Mouse (Mus musculus) limb, embryonic 10.5 days (tissue): ENCODE measurements at regions not wholly inside any gene's neighbourhood (a gene's known extent, or its start where the extent isn't known, plus 50 kb on each side); places are given as distances from the start of the nearest gene placed in this dataset.

ENCODE experiments used
- DNase-seq: peaks from one replicate; pipeline ENCODE4 v3.0.0-alpha.2; 2017; ENCODE audit warnings: low spot score
- H3K27ac ChIP-seq: fragments of 300-500 bp; sonication (generic); 2 replicates; pipeline ENCODE4 v1.5.1; 2016; ENCODE audit warnings: mild to moderate bottlenecking
- H3K27me3 ChIP-seq: fragments of 300-500 bp; sonication (generic); 2 replicates; pipeline ENCODE4 v1.6.1; 2016; ENCODE audit warnings: low read depth, mild to moderate bottlenecking; ENCODE audit not compliant: poor library complexity, severe bottlenecking
- H3K36me3 ChIP-seq: fragments of 300-500 bp; sonication (generic); 2 replicates; pipeline ENCODE4 v1.6.1; 2016; ENCODE audit warnings: mild to moderate bottlenecking, moderate library complexity
- H3K4me1 ChIP-seq: fragments of 300-500 bp; sonication (generic); 2 replicates; pipeline ENCODE4 v1.6.1; 2016
- H3K4me3 ChIP-seq: fragments of 300-500 bp; sonication (generic); 2 replicates; pipeline ENCODE4 v1.5.1; 2016; ENCODE audit warnings: mild to moderate bottlenecking, moderate library complexity
- H3K9me3 ChIP-seq: fragments of 300-500 bp; sonication (generic); replicated peaks from 2 replicates; pipeline ENCODE4 v1.6.1; 2016; ENCODE audit warnings: mild to moderate bottlenecking
- WGBS: fragments of 180-500 bp; shearing (Covaris S2); methylation state at CpG from one replicate; pipeline ENCODE4 v1.1.7; 2016; 5-methylcytosine and 5-hydroxymethylcytosine counted together

- 86% methylated on average over 12 of the region's 12 CpGs for WGBS
- no peaks in the 10 kb centered on the region for H3K9me3 ChIP-seq
- no peak overlapping the region for H3K4me3 ChIP-seq
- H3K27me3 ChIP-seq = no peaks in the 10 kb centered on the region
- H3K36me3 ChIP-seq = no peaks in the 10 kb centered on the region
- no peaks in the 10 kb centered on the region for H3K4me1 ChIP-seq
- no peak overlapping the region for H3K27ac ChIP-seq
- DNase-seq = no peak
These were observed 229.1 kb upstream of the Jade1 start for GRCm38 (mm10) chr3:41326211-41327104.

GRCm38 (mm10) chr3:41321808-41322207, 233.7 kb upstream of the Jade1 start:
- no peak for DNase-seq
- Histone ChIP-seq H3K4me1 (peaks cover 28% of the 10 kb centered on the region), H3K36me3 (no peaks in the 10 kb centered on the region), H3K27me3 (0 out of 2 replicates have a peak, but pooled peaks cover 5% of the 10 kb centered on the region), H3K9me3 (no peaks in the 10 kb centered on the region), H3K27ac (no peak overlapping the region), H3K4me3 (no peak overlapping the region)
- WGBS = 91% methylated on average over 1 of the region's 1 CpGs

DNA sequence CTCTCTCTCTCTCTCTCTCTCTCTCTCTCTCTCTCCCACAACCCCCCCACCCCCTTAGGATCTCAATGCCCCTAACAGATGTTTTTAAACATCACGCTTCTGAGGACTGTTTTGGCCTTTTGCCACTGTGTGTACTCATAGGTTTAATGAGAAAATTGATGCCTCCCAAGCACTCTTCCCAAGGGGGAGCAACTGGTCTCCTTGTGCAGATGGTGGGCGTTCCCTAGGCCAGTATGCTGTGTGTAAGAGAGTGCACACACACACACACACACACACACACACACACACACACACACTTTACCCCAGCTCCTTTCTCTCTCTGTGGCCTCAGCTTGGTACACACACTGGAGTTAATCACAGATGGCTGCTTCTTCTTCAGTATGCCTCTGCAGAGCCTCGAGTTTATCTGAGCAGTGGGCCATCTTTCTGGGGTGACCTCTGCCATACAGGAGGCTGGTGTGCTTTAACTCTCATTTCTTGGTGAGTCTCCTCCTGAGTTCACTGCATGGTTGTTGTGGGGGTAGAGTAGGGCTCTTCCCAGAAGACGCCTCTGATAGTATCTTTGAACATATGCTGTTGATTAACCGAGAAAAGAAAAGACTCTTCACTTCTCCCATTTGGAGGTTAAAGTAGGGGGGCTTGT, 236.2 kb upstream of the Jade1 start:
- WGBS = 41% methylated on average over 5 of the region's 5 CpGs
- no peak overlapping the region for H3K4me3 ChIP-seq
- 0 out of 2 replicates have a peak, but pooled peaks cover 5% of the 10 kb centered on the region for H3K27me3 ChIP-seq
- DNase-seq = no peak
- H3K36me3 ChIP-seq = no peaks in the 10 kb centered on the region
- peaks cover 28% of the 10 kb centered on the region for H3K4me1 ChIP-seq
- H3K27ac ChIP-seq = no peak overlapping the region
- H3K9me3 ChIP-seq = no peaks in the 10 kb centered on the region

GRCm38 (mm10) chr3:41318232-41319131, 235.6 kb upstream of the Pgrmc2 start:
- H3K9me3 ChIP-seq = no peaks in the 10 kb centered on the region
- no peak overlapping the region for H3K27ac ChIP-seq
- WGBS = 37% methylated on average over 12 of the region's 12 CpGs
- DNase-seq = no peak
- H3K4me1 ChIP-seq = peaks cover 28% of the 10 kb centered on the region
- no peaks in the 10 kb centered on the region for H3K36me3 ChIP-seq
- 0 out of 2 replicates have a peak, but pooled peaks cover 5% of the 10 kb centered on the region for H3K27me3 ChIP-seq
- no peak overlapping the region for H3K4me3 ChIP-seq

DNA sequence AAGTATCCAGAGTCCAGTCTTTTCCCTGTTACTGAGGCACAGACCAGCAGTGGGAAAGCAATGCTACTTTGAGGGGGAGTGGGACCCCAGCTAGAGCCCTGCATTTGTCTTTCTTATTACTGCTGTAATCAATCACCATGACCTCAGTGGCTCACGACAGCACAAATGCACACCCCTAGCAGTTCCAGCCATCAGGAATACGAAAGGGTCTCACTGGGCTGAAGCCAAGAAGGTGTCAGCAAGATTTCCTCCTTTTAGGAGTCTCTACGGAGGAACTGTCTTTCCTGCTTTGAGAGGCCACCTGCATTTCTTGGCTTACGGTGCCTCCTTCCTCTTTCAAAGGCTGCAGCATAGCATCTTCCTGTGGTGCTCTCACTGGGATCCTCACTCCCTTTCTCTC, 234.3 kb upstream of the Pgrmc2 start:
- 27% methylated on average over 4 of the region's 4 CpGs for WGBS

DNA sequence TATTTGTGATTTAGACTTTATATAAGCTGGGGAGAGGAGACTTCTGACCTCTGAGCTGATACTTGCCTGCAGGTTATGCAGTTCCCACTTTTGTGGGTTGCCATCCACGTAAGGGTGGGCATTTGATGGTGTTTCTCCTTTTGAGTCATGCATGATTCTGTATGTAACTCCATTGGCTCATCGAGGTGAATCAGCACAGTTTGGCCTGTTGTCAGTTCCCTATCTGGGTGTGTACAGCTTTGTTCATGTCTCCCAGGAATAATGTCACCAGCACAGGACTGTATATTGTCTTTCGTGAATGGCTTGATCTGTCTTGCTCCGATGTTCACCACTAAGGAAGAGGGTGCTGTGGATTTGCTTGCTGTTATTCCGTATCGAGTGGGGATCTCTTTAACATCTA, 229.6 kb upstream of the Pgrmc2 start:
- WGBS = 90% methylated on average over 6 of the region's 6 CpGs
- no peak for DNase-seq
- H3K4me3 ChIP-seq = no peak overlapping the region

More for the DNA sequence above, 234.3 kb upstream of the Pgrmc2 start:
- Histone ChIP-seq H3K36me3 (no peaks in the 10 kb centered on the region), H3K27me3 (0 out of 2 replicates have a peak, but pooled peaks cover 5% of the 10 kb centered on the region), H3K4me1 (peaks cover 28% of the 10 kb centered on the region), H3K9me3 (no peaks in the 10 kb centered on the region), H3K27ac (no peak overlapping the region), H3K4me3 (no peak overlapping the region)
- DNase-seq = no peak

GRCm38 (mm10) chr3:41307400-41308028, 224.7 kb upstream of the Pgrmc2 start:
- H3K4me3 ChIP-seq = no peak overlapping the region
- no peak for DNase-seq
- no peaks in the 10 kb centered on the region for H3K9me3 ChIP-seq
- H3K4me1 ChIP-seq = peaks cover 5% of the 10 kb centered on the region; the same call in 1 of the 2 replicates
- no peaks in the 10 kb centered on the region for H3K36me3 ChIP-seq
- no peak overlapping the region for H3K27ac ChIP-seq
- H3K27me3 ChIP-seq = no peaks in the 10 kb centered on the region
- WGBS = 83% methylated on average over 13 of the region's 13 CpGs

More for the DNA sequence above, 229.6 kb upstream of the Pgrmc2 start:
- Histone ChIP-seq H3K9me3 (no peaks in the 10 kb centered on the region), H3K27me3 (no peaks in the 10 kb centered on the region), H3K36me3 (no peaks in the 10 kb centered on the region), H3K4me1 (peaks cover 11% of the 10 kb centered on the region), H3K27ac (no peak overlapping the region)

DNA sequence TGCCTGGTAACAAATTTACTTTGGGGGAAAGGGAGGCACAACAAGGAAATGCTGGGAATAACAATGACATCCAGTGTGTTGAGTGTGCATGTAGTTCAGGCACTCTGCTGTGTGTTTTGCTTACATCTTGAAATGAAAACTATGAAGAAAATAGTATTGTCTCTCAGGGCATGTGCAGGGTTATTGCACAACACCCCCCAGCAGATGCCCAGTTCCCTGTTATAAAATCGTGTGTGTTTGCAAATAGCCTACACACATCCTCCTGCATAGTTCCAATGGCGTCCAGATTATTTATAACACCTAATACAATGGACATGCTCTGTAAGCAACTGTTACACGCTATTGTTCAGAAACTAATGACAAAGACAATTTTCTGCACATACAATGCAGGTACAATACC, 220.0 kb upstream of the Pgrmc2 start:
- no peaks in the 10 kb centered on the region for H3K9me3 ChIP-seq
- H3K27ac ChIP-seq = no peak overlapping the region
- H3K27me3 ChIP-seq = no peaks in the 10 kb centered on the region
- DNase-seq = no peak
- WGBS = 90% methylated on average over 3 of the region's 3 CpGs
- H3K36me3 ChIP-seq = no peaks in the 10 kb centered on the region
- no peak overlapping the region for H3K4me3 ChIP-seq
- H3K4me1 ChIP-seq = peaks cover 3% of the 10 kb centered on the region; the same call in 1 of the 2 replicates

- Histone ChIP-seq H3K9me3 (no peaks in the 10 kb centered on the region), H3K4me1 (peaks cover 10% of the 10 kb centered on the region), H3K27me3 (no peaks in the 10 kb centered on the region), H3K36me3 (no peaks in the 10 kb centered on the region), H3K4me3 (no peak overlapping the region), H3K27ac (no peak overlapping the region)
- 91% methylated on average over 4 of the region's 4 CpGs for WGBS
- DNase-seq = no peak
These were observed 215.9 kb upstream of the Pgrmc2 start for GRCm38 (mm10) chr3:41298776-41299175.

GRCm38 (mm10) chr3:41296152-41296809, 213.4 kb upstream of the Pgrmc2 start:
- no peak for DNase-seq

GRCm38 (mm10) chr3:41295150-41295549, 212.3 kb upstream of the Pgrmc2 start:
- H3K9me3 ChIP-seq = no peaks in the 10 kb centered on the region
- 77% methylated on average over 8 of the region's 8 CpGs for WGBS
- peaks cover 10% of the 10 kb centered on the region for H3K4me1 ChIP-seq
- DNase-seq = no peak
- H3K36me3 ChIP-seq = no peaks in the 10 kb centered on the region
- no peaks in the 10 kb centered on the region for H3K27me3 ChIP-seq
- no peak overlapping the region for H3K4me3 ChIP-seq
- no peak overlapping the region for H3K27ac ChIP-seq

More at GRCm38 (mm10) chr3:41296152-41296809, 213.4 kb upstream of the Pgrmc2 start:
- Histone ChIP-seq H3K27me3 (no peaks in the 10 kb centered on the region), H3K4me1 (peaks cover 10% of the 10 kb centered on the region), H3K36me3 (no peaks in the 10 kb centered on the region), H3K4me3 (no peak overlapping the region), H3K27ac (no peak overlapping the region), H3K9me3 (no peaks in the 10 kb centered on the region)
- 85% methylated on average over 11 of the region's 11 CpGs for WGBS
